Mouse (Mus musculus) gastrocnemius, postnatal 14 days (tissue): ENCODE results near the gene Cebpb. TPM values are rescaled to one million over a fixed set of nuclear protein-coding genes. Genes with fewer than 3 reads are reported as not detected.
A peak's percentile ranks its signal among the peaks of the same experiment; 100 is the strongest.

Source experiments
- DNase-seq: peaks from one replicate; pipeline ENCODE4 v3.0.0; 2021; ENCODE audit warnings: mixed read lengths
- intact Hi-C: fragments of 180-260 bp; cut with DNase I; formaldehyde crosslinking; loops from one replicate; pipeline ENCODE4 v1.15.1; 2025; ENCODE audit warnings: low total_unique reads
- total RNA-seq, 2 experiments: library from RNA; stranded (reverse); gene quantifications; 2 replicates each; pipeline ENCODE4 v1.2.3; 2021

Gene Cebpb
- total RNA-seq, 2 experiments from 2014 or later = 66.9 to 120 TPM

DNA sequence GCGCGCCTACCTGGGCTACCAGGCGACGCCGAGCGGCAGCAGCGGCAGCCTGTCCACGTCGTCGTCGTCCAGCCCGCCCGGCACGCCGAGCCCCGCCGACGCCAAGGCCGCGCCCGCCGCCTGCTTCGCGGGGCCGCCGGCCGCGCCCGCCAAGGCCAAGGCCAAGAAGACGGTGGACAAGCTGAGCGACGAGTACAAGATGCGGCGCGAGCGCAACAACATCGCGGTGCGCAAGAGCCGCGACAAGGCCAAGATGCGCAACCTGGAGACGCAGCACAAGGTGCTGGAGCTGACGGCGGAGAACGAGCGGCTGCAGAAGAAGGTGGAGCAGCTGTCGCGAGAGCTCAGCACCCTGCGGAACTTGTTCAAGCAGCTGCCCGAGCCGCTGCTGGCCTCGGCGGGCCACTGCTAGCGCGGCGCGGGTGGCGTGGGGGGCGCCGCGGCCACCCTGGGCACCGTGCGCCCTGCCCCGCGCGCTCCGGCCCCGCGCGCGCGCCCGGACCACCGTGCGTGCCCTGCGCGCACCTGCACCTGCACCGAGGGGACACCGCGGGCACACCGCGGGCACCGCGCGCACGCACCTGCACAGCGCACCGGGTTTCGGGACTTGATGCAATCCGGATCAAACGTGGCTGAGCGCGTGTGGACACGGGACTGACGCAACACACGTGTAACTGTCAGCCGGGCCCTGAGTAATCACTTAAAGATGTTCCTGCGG is 945 bp downstream of the Cebpb start, which contains the start of gene Tmem189:
Gene Tmem189, minus strand, starts transcription at position 322 of the 718 bp plus-strand sequence.
- DNase-seq = peak; percentile 66
- intact Hi-C loops = loop anchor here (5.0 to 10.0 kb wide), 2 partner anchors 73 to 315 kb away; no protein-coding TSS in a partner anchor

DNA sequence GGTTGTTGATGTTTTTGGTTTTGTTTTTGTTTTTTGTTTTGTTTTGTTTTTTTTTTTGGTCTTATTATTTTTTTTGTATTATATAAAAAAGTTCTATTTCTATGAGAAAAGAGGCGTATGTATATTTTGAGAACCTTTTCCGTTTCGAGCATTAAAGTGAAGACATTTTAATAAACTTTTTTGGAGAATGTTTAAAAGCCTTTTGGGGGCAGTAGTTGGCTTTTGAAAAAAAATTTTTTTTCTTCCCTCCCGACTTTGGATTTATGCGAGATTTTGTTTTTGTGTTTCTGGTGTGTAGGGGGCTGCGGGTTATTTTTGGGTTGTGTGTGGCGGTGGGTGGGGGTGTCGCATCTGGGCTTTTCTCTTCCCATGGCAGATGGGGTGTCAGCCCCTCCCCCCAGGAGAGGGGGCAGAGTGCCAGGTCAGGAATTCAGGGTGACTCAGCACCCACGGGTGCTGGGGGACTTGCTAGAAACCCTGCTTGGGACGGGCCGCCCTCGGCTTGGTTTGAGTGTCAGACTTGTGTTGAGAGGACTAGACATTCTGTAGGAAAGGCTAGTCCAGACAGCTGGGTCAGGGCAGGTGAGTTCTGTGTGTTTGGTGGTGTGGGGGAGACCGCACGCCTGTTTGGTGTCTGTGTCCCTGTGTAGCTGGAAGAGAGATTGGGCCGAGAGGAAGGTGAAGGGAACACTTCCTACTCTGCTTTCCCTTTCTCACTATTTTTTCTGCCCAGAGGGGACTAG is 1.7 kb downstream of the Cebpb start:
- peak; percentile 79 for DNase-seq
- intact Hi-C loops = no loop called here

DNA sequence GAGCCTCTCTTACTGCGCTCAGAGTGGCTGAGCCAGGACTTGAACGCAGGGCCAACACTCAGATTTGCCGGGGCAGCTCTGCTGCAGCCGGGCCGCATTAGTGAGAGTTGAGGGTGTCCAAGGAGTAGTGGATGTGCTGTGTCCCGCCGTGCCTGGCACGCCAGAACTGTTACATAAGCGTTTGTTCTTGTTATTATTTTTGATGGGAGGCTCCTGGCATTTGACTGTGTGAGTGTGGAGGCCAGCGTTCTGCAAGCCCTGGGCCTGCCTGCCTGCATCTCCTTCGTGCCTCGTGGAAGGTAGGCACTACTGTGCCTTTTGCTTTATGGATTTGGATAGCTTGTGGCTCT is 2.2 kb downstream of the Cebpb start:
- DNase-seq = peak; percentile 52
- intact Hi-C loops = no loop called here

DNA sequence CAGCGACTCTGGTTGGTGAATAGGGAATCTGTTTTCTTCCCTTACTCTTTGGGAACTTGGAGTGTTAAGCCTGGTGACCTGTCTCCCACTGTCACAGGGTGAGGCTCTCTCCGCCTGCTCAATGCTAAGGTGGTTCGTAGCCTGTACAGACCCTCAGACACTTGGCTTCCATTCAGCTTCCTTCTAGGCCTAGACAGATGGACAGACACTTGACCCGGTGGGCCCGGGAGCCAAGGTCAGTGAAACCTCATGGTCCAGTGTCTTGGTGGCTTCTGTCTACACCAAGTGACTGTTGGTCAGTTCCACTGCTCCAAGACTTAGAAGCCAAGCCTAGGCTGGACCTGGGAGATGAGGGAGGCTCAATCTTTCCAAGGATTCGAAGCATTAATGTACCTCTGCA is 2.7 kb downstream of the Cebpb start:
- intact Hi-C loops = no loop called here
- no peak for DNase-seq

DNA sequence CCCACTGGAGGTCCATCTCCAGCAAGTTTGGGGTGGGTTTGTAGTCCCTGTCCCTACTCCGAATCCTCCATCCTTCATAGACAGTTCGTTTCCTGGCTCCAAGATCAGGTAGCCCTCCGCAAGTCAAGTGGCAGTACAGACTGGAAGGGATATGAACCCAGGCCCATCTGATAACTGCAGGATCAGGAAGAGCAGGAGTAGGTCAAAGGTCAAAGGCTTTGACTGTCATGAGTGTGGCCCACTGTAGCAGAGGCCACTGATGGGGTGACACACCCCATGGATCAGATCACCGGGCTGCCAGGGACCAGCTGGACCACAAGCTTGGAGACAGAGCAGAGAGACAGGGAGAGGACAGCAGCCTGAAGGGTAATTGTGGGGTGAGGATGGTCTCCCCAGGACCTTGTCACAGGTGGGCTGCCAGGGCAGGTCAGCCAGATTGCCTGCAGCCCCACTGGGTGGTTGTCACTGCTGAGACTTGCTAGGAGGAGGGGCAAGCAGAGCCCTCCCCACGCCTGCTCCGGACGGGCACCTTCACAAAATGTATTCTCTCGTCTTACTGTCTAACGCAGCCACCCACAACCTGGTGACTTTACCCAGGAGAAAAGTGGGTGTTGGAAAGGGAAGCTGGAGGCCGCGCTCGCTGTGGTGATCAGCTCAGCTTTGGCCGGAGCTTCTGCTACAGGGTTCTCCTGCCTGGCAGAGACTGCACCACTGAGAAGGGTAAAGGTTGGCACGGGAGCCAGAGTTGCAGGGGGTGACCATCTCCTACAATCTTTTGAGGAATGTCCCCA is 3.4 kb downstream of the Cebpb start:
- no peak for DNase-seq
- intact Hi-C loops = no loop called here

DNA sequence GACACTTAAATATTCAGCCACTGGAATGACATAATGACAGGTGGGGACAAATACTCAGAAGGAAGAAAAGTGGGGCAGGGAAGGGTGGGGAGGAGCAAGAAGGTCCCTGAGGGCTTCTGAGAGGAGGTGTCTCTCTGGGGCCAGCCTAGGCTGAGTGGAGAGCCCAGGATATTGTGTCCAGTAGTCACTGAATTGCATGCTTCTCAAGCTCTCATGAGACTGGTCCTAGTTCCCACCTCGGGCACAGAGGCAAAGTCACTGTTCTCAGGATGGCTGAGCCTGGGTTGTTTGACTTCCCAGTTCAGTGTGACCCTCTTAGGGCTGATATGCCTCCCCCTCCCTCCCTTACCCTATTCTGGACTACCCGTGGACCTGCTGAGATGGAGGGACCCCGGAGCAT is 4.1 kb downstream of the Cebpb start:
- intact Hi-C loops = no loop called here
- no peak for DNase-seq

DNA sequence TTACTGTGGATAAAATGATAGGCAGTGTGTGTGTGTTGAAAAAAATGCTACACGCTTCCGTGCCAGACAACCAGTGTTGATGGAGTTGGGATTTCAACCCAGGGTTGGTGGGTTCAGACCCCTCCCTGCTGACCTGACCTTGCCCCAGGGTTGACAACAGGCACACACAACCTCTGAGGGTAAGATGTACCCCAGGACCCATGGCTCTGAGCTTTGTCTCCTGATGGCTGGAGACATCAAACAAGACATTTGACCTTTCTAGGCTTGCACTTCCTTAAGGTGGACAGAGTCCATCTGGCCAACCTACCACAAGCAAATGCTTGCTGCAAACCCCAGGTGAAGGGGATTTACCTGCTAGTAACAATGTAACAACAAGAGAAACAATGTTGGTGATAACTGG is 4.8 kb downstream of the Cebpb start:
- DNase-seq = no peak

DNA sequence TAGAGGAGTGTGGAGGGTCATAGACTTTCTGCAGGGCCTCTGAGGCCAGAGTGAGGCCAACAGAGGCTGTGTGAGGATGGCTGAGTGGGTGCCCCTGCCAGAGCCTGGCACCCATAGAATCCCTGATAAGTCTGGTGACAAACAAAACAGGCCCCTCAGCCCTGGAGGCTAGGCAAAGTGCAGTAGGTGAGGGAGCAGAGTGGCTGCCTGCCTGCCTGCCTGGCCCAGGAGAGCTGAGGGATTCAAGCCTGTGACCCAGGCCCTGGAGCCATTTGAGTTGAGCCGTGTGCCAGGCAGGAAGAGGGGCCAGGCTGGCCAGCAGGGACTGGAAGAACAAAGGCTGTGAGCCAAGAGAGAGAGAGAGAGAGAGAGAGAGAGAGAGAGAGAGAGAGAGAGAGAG is 5.5 kb downstream of the Cebpb start:
- intact Hi-C loops = no loop called here

More for the DNA sequence above, 4.8 kb downstream of the Cebpb start:
- intact Hi-C loops = no loop called here

DNA sequence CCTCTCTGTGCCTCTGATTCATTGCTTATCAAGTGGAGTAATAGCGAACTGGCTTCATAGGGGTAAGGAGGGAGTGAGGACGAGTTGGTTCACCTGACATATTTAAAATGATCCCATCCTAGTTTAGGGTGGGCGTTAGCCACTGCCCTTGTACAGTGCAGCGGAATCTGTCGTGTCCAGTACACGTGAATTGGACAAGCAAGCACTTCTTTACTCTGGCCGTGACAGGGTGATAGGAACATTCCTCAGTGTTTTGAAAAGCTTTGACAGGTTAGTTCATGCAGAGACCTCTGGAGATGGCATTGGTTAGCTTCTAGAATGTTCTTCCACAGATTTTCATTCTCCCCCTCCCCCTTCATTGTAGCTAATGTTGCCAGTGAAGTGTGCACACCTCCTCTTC is 6.2 kb downstream of the Cebpb start:
- intact Hi-C loops = no loop called here
- DNase-seq = no peak

More for the DNA sequence above, 5.5 kb downstream of the Cebpb start:
- no peak for DNase-seq

DNA sequence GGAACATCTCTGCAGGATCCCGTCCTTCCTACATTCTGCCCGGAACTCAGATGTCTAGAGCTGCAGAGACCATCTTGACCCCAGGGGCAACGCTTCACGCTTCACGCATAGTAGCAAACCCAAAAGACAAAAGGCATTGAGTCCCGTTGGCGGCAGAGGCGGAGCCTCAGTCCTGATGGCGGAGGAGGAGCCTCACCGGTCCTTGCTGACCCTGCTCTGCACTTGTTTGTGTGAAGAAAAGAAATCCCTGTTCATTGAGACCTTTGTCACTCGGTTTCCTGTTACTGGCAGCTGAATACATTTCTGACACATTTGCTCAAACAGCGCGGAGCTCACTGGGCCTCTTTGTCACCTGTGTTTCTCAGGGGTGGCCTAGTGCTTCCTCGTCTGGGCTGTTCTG is 6.8 kb downstream of the Cebpb start:
- no peak for DNase-seq
- intact Hi-C loops = no loop called here

DNA sequence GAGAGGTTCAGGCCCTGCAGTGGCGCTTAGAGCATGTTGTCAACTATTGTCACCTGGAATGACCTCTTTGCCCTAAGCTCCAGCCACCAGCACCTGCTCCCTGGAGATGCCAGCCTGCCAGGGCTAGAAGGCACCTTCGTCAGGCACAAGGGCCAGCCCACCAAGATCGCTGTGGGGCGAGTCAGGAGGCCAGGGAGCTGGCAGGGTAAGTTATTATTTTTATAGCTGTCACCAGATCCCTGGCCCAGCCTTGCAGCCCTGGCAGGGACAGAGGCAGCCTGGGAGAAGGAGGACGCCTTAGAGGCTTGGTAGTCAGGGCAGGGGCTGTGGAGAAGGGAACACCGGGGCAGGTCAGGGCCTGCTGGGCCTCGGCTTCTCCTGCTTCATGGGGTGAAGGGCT is 7.4 kb downstream of the Cebpb start:
- peak; percentile 80 for DNase-seq
- intact Hi-C loops = no loop called here

DNA sequence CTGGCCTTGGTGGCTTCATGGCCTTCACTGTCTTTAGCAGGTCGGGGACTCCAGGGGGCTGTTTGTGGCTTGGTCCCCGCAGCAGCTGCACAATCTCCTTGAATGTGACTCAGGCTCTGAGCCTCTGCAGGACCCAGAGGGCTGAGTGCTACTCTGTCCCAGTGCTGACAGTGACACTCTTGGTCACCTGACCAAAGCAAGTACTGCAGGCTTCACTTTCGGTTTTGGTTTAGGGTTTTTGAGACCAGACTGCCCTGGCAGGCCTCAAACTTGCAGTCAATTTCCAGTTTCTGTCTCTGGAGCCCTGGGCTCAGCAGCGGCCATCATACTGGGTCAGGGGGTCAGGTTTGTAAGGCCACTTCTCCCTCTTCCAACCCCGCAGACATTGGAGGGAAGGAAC is 9.2 kb downstream of the Cebpb start:
- intact Hi-C loops = no loop called here
- peak; percentile 42 for DNase-seq

DNA sequence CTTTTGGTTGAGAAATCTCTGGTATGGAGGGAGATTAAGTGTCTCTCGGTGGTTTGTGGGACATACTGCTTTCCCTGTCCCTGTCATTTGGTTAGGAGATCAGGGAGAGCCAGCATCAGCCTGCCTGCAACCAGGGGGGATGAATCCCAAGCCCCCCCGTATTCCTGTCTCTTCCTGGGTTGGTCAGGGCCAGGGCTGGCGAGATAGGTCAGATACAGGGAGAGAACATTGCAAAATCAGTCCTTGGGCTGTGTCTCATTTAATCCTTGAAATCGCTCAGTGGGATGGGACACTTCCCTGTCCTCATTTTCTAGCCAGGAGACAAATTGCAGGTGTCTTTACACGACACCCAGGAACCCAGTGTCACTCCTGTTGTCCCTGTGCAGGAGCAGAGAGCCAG is 11.3 kb downstream of the Cebpb start:
- no peak for DNase-seq
- intact Hi-C loops = loop anchor here (5.0 kb wide), 1 partner anchor 47 kb away; no protein-coding TSS in a partner anchor

DNA sequence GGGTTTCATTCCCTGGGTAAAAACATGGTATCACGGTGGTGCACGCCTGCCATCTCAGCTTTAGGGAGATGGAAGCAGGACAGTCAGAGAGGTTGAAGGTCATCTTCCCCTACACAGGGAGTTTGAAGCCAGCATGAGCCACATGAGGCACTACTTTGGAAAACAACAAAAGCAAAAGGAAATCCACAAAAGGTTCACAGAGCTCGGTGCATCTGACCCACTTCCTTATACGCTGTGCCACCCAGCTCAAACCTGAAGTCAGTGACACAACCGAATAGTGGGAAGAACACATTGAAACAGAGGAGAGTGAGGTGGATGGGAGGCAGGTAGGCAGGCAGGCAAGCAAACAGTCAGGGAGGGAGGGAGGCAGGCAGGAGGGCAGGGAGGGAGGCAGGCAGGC is 12.8 kb downstream of the Cebpb start:
- intact Hi-C loops = loop anchor here (5.0 kb wide), 1 partner anchor 46 kb away; no protein-coding TSS in a partner anchor
- no peak for DNase-seq

DNA sequence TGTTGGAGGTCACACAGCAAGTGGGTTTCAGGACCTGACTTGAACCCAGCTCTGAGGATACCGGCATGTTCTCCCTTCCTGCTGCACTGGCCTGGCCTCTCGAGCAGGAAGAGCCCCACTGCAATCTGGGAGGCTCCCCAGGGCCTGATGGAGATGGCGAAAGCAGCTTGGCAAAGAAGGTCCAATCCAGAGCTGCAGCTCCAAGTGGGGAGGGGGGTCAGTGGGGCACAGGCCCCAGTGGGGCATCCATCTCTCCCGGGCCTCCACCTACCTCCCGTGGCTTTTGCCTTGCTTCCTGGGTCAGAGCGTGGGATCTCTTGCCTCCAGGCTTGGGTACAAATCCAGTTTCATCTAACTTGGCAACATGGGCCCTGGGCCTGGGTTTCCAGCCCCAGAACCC is 13.4 kb downstream of the Cebpb start:
- intact Hi-C loops = loop anchor here (5.0 kb wide), 1 partner anchor 45 kb away; no protein-coding TSS in a partner anchor
- DNase-seq = no peak

DNA sequence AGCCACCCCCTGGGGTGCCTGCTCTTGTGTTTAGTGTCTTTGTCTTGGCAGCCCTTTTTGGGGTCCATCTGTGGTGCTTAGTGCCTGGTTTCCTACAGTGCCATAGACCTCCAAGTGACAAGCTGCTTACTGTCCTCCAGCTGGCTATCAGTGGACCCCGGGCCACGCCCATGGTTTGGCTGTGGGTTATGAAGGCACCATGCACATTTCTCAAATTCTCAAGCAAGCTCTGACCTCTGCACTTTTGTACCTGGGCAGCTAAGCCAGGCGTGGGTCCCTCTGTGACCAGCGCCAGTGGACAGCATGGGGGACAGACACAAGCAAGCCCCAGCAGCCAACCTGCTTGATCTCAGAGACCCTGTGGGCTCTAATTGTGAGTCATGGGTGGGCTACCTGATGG is 15.7 kb downstream of the Cebpb start:
- intact Hi-C loops = loop anchor here (5.0 kb wide), 1 partner anchor 43 kb away; no protein-coding TSS in a partner anchor
- DNase-seq = no peak

DNA sequence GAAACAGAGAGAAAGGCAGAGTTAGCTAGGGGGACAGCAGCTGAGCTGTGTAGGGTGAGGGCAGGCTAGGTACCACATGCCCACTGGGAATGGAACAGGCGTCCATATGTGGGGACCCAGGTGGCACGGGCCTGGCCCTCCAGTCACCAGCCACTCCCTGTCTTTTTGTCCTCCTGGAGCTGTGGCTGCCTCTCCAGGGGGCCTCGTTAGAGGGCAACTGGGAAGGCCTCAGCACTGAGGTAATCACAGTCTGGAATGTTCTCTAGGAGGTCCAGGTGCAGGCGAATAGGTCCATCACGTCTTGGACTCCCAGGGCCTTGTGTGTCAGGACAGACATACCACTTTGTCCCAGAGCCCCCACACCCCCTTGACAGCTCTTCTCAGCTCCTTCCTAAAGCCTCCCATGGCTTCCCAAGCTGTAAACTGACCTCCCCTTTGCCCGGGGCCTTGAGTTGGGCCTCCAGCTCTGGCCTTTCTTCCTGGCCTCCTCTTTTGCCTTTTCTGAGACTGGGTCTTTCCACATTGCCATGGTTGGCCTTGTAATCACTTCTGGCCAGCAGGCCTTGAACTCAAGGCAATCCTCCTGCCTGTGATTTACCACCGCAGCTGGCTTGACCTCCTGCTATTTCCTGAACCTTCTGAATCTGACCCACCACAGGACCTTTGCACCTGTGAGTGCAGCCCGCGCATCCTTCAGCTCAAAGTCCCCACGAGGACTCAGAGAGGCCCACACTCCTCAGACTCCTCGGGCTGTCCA is 17.6 kb downstream of the Cebpb start:
- intact Hi-C loops = no loop called here
- no peak for DNase-seq

DNA sequence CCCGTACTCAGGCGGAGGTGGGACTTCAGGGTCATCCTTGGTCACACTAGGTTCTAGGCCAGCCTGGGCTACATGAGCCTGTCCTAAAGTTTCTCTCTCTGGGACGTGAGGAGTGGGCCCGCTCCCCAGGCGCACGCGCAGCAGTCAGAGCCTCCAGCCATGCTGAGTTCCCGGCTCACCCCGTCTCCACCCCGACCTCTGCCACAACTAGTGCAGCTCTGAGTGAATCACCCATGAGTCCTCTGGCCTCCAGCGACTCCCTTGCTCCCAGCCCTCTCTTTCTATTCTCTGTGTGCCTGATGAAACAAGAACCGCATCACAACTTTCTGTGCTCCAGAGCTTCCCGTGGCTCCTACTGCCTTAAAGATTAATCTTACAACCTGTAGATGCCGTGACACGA is 19.7 kb downstream of the Cebpb start:
- intact Hi-C loops = no loop called here
- no peak for DNase-seq

DNA sequence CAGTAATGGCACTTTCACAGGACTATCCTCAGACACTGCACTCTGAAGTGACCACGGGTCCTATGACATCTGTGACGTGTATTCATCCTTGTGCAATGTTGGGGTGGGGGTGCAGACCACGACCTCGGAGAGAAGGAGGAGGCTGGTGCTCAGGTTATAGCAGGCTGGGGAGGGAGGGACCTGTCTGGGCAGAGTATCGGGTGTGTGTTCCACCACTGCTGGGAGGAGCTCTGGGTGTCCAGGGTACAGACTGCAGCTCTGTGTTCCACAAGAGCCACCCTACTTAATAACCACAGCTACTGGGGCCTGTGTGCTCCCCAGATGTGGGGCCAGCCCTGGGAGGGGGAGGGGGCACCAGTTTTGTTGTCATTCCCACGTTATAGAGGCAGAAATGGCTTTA is 21.3 kb downstream of the Cebpb start:
- DNase-seq = no peak
- intact Hi-C loops = no loop called here
